Mouse (Mus musculus) brain, embryonic 14.5 days (tissue): ENCODE data around the gene Drg1.

Experiments used
- CTCF ChIP-seq: fragments of 200-500 bp; IDR thresholded peaks from 2 replicates; pipeline ENCODE4 v1.5.1; 2012; ENCODE audit warnings: inconsistent platforms, mild to moderate bottlenecking, moderate library complexity, borderline replicate concordance; ENCODE audit not compliant: insufficient read depth, insufficient read length; ENCODE audit errors: extremely low read depth
- POLR2A ChIP-seq: fragments of 200-500 bp; IDR thresholded peaks from 2 replicates; pipeline ENCODE4 v1.6.1; 2012; ENCODE audit warnings: mild to moderate bottlenecking, inconsistent platforms, borderline replicate concordance; ENCODE audit not compliant: poor library complexity, insufficient read depth, insufficient read length, severe bottlenecking; ENCODE audit errors: extremely low read depth

GRCm38 (mm10) chr11:3279729-3280128, 13.5 kb upstream of the Drg1 start:
- TF ChIP-seq CTCF (no peak), POLR2A (no peak)
